Mouse (Mus musculus) spleen, adult 18-20 months (tissue): ENCODE results near the gene Gbx2.

Experiments used
- DNase-seq, 2 experiments: peaks; one replicate each; pipeline ENCODE4 v3.0.0; 2022; ENCODE audit warnings: mixed read lengths in 2 of 2

The Gbx2 gene

DNA sequence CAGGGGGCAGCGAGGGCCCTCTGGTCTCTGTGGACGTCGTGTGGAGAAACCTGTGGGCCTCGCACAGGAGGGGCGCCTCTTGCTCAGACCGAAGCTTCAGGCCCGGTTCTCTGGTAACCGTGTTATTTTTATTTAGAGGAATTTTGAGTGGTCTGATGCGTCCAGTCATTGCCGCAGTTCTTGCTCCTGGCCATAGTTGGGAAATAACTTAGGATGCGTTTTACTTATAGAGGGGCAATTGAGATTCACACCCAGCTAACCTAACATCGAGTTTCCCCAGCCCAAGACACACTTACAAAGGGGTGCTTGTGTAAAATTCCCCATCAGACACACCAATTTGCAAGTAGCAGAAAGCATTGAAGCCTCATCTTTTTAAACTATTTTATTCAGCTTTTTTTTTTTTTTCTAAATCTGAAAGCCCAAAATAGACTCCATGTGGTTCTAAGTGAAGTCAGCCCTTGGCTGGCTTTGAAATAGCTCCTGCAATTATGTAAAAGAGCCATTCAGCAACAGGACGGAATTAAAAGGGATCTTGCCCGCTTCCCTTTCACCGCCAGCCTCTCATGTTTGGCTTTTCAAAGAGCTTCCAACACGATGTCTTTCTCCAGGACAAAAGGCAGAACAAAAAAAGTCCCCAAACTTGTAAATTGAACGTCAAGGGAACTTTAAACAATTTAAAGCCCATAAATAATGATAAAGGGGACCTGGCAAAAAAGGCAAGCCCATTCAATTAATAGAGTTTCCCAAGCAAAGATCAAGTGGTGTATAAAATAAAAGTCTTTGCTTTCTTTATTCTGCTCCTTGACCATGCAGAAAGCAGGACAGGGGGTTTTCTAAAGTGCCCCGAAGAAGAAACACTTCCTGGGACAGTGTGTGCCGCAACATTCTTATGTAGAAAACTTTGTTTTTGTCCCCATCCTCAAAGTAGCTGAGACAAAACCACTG lies 3.6 kb upstream of the Gbx2 start:
- no peak for DNase-seq

DNA sequence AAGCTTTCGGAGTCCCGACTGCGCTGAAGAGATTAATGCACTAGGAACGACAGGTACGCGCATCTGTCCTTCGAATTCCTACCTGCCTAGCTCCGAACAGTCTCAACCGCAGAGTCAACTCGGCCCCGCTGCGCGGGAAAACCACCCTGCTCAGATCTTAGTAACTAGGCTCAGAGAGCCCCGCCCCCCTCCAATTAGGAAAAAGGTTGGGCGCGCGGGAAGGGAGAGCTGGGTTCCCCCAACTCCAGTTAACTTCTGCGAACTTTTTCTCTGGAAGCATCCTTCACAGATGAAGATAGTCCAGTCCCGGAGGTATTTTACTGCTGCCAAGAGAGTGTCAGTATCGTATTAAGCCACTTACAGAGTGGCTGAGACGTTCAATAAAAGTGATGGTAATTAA lies 2.8 kb upstream of the Gbx2 start:
- no peak for DNase-seq

DNA sequence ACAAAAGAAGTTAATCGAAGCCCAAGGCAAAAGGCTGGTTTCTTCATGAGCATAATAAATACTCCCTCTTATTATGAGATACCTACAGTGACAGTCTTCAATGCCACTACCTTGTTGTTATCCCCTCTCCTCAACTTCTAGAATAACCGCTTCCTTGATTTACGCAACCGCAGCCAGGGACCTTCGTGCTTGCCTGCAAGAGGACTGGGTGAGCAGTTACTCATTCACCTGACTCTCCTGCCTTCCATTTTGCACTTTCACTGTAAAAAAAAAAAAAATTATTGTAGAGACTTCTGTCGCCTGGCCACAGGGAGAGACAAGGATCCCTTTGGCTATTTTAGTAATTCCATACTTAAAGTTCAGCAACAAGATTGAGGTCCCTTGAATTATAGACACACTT lies 2.0 kb upstream of the Gbx2 start:
- DNase-seq: no peak

DNA sequence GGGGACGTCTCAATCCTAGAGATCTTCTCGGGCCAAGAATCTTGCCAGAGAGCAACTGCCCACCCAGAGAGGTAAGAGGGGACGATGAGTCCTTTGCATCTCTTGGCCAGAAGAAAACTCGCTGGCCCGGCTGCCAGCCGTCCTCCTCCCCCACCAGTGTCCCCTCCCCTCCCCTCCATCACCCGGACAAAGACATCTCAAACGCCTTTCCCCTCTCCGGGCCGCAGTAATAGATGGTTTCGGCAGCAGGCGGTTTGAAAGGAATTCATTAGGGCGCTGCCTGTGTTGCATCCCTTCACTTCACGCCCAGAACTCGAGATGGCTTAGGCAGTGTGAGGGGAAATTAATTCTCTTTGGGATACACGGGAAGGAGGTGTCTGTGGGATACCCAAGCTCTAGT lies 1.6 kb upstream of the Gbx2 start:
- no peak for DNase-seq

DNA sequence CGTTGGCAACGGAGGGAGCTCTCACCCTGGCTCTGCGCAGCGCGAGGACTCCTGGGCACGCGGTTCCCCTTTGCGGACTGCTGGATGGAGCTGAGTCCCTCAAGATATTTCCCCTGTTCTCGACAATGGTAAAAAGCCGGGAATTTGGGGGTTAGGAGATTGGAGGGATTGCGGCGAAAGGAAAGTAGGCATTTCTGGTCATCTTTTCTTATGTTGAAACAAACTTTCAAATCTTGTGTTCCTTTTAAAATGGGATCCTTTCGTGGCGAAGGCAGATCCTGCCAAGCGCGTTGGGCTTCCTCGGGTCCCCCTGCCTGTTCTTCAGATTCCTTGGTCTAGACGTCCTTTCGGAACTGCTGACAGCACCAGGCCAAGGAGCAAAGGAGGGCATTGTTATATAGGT lies 1.0 kb upstream of the Gbx2 start:
- DNase-seq: no peak

DNA sequence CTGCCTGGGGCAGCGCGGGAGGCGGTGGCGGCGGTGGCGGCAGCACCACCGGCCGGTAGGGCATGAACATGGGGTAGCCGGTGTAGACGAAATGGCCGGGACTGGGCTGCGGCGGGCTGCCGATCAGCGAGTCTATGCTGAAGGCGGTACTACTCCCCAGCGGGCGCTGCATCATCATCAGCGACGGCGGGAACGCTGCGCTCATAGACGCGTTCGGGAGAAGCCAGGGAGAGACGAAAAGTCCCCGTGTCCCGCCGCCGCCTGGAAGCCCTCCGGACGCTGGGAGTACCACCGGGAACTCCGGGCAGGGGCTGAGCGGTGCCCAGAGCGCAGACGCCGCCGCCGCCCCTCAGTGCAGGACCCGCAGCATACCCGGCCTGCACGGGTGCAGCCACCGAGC lies 428 bp downstream of the Gbx2 start:
- DNase-seq: no peak

DNA sequence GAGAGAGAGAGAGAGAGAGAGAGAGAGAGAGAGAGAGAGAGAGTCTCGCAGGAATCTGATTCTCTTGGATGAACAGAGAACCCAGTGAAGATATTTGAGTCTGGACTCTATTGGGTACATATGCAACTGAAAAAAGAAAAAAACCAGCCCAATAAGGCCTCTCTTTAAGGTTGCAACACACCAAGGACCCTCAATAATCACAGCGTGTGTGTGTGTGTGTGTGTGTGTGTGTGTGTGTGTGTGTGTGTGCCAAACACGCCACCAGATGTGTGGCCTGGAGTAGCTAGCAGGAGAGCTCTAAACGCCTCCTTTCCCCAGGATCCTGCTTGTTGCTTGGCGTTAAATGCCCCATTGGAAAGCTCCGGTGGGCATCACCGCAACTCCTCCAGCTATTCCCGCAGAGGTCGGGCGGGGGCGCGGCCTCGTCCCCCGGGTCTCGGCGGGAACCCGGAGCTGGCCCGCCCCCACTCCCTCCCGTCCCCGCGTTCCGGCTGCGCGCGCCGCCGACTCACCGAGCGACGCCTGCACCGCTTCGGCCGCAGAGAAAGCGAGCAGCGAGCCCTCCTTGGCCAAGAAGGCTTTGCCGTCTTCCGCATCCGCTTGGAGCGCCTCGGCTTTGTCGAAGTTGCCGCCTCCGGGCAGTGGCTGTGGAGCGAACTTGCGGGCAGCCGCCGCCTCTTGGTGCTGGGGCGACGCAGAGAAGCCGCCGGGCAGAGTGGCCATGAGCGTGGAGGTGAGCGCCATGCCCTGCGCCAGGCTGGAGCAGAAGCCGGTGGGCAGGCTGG lies 1.1 kb downstream of the Gbx2 start:
- DNase-seq: no peak

DNA sequence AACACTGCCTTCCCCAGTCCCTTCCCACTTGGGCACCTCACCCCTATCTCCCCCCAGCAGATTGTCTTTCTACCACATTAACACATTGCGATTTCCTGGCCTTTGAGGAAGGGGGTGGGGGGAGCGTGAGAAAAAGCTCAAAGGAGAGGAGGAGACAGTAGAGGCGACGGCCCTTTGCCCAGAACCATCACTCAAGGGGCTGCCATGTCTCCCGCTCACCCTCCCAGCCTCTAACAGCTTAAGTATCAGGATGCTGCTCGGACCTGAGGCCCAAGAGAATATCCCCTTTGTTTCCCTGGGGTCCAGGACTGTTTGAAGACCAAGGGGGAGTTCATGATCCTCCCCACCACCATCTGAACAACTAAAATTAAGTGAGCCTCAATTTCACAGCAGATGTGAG lies 1.8 kb downstream of the Gbx2 start:
- DNase-seq: no peak

DNA sequence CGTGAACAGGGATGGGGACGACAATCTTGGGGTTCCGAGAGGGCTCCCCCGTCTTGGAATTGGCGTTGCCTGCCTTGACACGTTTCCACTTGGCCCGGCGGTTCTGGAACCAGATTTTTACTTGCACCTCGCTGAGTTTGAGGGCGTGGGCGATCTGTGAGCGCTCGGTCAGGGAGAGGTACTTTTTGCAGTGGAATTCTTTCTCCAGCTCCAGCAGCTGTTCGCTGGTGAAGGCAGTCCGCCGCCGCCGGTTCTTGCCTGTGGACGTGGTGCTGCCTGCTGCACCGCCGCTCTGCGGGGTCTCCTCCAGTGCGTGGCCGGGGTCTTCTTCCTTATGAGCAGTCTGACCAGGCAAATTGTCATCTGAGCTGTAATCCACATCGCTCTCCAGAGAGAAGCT lies 2.3 kb downstream of the Gbx2 start:
- DNase-seq: no peak

DNA sequence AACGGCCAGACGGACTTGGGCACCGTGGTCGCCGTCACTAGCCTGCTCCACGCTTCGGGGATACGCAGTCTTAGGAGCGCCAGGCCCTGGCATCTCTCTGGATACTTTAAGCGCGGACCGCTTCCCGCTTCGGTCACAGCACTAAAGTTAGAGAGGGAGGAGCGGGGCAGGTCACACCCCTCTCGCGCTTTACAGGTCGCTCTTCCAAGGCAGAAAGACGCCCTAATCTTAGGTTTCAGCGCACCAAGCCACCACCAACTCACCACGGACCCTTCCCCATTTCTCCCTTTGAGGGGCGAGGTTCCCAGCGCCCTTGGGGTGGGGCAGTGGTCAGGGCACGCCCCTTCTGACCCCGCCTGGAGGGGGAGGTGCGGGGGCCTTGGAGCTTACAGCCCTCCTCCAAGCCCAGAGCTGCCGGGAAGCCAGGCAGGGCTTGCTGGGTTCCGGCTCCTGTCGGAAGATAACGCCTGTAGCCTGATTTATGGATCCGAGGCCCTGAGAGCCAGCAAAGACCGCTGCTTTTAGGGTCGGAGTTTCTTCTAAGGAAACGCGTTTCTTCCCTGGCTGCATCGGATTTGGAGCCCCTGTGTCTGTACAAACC lies 3.8 kb downstream of the Gbx2 start:
- DNase-seq: no peak

DNA sequence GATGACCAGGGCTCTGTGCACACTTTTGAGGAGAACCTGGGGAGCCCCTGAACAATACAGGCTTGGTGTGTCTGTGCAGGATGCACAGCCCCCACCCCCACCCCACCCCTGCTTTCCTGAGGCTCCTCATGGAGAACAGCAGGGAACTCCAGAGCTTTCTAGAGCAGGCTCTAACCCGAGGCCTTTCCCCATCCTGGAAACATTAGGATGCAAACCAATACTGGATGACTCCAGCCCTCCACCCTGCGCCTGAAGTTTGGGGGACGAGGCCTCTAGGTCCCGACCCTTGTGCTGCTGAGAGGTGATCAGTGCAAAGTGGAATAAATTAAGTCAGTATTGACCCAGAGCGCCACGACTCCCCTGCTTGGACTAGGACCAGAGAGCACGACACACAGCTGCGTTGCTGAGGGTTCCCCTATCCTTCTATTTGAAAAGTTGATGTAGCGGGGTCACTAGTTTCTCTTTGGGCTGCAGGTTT lies 4.4 kb downstream of the Gbx2 start:
- DNase-seq: no peak

DNA sequence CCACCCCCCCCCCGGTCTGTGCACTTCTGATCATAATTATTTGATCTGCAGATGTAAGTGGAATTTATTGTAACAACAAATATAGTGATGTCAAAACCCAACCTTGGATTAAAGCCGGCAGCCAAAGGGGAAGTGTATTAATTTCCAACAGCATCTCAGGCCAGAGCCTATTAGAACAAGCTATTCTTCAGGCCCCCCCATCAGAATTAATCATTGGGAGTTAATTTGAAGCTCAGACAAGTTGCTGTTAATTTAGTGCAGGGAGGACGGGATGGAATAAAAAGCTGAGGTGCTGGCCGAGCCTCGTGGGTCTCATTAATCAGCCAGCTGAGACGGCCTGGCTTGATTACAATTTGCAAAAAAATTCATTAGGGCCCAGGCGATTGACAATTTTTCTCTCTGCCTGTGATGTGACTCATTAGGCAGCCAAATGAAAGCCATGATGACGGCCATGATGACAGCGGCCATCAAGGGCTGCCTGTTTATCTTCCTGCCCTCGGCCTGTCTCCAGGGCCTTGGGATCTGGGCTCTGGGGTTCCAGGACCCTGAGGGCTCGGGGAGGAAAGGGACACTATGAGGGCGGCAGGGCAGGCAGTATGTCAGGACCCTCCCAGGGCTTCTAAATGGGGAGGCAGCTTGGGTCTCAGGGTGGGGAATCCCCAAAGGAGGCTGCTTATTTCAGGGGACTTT lies 5.3 kb downstream of the Gbx2 start:
- no peak for DNase-seq

DNA sequence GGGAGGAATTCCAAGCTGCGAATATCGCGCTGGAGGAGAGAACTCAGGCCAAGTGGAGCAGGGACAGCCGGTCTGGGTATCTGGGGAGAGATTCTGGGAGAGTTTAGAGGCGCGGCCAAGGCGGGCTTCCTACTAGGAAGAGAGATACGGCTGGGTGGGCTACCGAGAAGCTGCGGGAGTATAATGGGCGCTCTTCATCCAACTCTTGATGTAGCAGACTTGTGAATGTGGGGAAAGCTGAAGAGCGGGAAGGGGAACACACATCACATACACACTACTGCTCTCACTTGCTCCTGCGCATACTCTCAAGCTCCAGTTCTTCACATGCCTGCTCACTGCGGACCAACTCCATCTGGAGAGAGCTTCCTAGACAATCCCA lies 7.3 kb downstream of the Gbx2 start:
- no peak for DNase-seq

DNA sequence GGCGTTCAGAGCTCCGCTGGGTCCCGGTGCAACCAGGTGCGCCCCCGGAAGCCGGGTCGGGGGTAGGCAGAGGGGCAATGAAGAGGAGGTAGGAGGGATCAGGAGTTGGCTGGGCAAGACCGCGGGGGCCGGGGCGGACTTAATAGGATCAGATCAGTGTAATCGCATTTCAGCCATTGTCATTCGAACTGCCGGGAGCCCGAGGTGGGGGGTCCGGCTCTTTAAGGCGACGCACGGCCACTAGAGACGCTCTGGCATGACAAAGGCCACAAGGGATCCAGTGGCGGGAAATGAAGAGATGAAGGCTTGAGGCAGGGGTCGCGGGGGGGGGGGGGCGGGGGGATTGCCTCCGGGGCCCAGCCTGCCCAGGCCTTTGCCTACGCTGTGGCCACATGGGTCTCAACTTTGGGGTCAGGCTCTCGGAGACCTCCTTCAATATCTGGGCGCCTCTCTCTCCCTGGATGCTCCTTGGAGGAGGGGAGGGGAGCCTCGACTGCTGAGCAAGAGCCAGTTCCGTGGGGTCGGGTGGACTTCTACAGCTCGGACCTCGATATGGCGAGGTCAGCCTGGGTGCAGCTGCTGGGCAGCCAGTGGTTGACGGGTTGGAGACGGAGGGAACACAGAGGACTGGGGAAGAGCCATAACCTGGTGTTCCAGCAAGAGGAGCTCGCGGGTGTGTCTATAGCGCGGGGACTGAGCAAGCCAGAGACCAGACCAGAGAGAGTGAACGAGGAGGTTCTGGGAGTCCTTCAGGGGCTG lies 7.9 kb downstream of the Gbx2 start:
- no peak for DNase-seq

DNA sequence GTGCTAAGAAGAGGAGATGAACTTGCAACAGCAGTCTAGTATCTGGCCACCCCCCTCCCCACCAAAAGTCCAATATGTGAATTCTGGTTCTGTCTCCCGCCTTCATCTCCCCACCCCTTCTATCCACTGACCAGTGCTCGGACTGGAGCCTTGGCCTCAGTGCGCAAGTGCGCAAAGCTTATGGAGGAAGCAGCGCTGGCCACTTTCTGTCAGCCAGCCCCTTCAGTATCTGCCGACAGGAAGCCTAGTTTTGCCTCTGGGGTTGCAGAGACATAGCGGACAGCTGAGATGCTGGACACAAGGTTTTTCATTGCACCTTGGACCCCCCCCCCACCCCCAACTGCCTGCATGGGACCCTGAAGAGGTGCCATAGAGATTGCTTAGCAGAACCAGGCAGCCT lies 8.7 kb downstream of the Gbx2 start:
- no peak for DNase-seq

DNA sequence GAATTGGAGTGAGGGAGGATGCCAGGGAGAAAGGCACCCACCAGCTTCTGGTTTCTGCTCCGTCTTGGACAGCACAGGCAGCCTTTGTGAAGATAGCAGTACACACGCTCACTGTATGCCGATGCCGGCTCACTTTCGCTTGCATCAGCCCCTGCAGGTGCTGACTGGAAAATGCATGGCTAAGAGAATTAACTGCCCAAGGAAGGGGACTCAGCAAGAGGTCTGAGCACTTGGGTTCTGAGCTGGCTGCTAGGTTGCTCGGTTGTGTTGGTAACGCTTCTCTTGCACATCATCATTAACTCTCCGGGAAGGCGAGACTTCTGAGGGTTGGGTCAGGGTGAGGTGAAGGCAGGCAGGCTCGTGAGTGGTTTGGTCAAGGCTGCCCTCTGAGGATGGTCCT lies 9.2 kb downstream of the Gbx2 start:
- no peak for DNase-seq

DNA sequence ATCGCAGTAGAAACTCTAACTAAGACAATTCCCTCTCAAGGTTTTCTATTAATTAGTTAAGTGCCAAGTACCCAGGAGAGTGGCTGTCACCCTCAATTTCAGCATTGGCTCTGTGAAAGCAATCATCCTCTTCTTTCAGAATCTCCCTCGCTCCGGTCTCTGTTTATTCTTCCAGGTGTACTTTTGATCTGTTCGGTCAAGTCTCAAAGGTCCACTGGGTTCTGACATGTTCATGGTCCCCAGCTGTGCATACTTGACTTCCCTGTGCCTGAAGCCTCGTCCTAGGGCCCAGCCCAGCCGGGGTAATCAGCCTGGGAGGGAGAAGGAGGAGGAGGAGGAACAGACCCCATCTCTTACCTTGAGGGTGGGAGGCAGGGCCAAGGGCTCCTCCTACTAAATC lies 11.8 kb downstream of the Gbx2 start:
- no peak for DNase-seq

DNA sequence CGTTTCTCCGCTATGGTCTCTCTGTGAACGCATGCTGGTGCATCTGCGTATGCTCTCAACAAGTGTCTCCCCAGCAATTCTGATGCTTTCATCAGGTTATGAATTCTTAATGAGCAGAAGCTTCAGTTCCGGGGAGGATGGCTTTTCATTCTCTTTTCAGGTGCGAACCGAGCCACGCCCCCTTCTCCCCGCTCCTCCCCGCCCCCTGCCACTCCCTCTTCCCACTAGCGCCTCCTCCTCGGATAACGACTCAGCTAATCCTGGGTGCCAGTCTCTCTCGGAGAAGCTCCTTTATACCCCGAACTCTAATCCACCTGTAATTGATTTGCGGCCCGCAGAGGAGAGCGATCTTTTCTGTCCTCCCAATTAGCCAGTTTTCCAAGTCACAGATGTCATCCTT lies 12.9 kb downstream of the Gbx2 start:
- no peak for DNase-seq

DNA sequence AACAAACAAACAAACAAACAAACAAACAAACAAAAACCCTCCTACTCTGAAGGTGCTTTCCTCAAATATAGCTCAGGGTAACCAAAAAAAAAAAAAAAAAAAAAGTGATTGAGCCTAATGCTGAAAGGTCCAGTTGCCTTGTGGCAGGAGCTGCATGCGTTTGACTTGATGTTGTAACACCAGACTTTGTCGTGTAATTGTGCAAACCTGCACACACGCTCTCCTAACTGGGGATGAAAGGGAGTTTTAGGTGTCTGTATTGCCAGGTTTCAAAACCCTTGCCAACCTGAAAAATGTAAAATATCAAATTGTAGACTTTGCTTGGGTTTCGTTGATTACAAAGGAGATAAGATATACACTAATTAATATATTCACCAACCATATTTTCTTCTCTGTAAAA lies 17.4 kb downstream of the Gbx2 start:
- no peak for DNase-seq

DNA sequence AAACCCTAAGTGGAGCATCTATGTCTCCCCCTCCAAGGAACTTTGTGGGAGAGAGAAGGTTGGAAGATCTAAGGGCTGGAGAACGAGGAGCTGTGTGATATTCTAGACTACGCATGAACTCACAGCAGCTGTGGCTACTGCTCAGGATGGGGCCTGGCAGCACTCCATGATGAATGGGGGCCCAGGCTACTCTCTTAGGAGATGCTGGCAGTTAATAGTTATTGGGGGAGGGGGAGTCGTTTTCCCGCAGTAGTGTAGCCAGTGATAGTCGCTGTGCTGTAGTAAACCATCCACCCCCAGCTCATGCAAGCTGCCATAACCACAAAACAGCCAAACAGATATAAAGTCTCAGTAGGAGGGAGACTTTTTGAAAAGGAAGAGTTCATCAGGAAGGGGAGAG lies 18.6 kb downstream of the Gbx2 start:
- DNase-seq: no peak

DNA sequence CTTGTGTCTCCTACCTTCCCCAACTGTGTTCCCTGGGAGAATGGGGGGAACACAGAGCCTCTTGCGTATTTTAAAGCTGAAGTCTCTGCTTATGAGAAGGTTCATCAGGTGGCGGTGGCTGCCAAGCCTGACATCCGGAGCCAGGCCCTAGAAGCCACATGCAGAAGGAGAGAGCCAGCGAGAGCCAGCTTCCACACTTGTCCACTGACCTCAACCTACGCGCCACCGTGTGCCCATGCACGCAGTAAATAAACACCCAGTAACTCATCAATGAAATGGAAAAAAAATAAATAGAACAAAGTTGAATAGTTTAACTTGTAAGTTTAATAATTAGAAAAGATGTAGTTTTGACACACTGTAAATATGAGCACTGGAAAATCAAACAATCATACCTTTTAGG lies 21.2 kb downstream of the Gbx2 start:
- no peak for DNase-seq

DNA sequence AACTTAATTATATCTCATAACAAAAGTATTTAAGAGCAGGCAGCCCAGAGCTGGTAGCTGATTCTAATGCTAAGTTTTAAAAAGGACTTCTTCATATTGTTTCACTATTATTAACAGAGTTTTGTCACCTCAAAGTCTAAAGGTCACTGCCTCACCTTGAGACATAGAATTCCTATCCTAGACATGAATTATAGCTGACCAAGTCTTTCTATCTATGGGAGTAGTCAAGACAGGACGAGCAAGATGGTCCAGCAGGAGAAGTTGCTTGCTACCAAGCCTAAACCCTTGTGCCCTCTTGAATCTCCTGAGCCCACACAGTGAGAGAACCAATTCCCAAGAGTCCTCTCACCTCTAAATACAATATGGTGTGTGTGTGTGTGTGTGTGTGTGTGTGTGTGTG lies 28.3 kb downstream of the Gbx2 start:
- DNase-seq: no peak
